Mouse (Mus musculus): ENCODE measurements around the gene Slc25a25. TPM values are rescaled to one million over a fixed set of nuclear protein-coding genes. Genes with fewer than 3 reads are reported as not detected.

Gene Slc25a25
- polyA plus RNA-seq, 1 experiment from 2014 or later = 21.7 TPM

DNA sequence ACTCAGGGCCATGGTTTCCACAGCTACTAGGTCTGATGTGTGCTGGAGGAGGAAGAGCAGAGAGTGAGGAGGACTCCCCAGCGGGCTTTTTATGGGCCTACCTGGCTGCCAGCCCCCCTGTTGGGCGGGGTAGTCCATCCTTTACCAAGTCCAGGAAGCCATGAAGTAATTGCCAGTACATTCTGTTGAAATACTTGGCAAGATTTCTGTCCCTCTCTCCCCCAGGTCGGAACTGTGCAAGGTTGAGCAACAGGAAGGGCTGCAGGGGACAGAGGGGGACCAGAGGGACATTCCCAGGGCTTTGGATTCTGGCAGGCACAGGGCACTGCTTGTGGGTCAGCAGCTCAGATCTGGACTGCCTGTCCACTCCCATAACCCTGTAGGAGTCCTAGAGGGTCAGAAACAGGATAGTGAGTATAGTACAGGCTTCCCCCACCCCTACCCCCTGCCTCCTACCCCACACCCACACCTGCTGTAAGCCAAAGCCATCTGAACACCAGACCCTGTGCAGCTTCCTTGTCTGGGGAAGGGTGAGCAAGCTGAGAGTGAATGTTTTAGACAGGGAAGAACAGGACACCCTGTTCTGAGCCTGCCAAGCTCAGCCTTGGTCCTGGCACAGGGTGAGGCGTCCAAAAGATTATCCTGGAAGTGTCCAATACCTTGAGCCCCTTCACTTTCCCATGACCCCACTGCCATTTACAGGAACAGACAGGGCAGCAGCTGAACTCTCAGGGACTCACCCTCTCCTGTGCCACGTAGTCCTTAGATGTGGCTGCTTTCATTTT lies 63.3 kb downstream of the Slc25a25 start, which contains the start of gene Lcn2:
Lcn2 (minus strand) TSS at position 547 of the 785 bp plus-strand sequence.
- Histone ChIP-seq H3K9ac (replicated peaks; ENCODE audit: low read length) (no peak within 1 kb of the TSS), H3K4me1 (ENCODE audit: control insufficient read depth, insufficient read depth, low read length) (no peaks in the 10 kb centered on the region; the same call in 1 of the 2 replicates), H3K27ac (replicated peaks; ENCODE audit: low read depth, low read length) (no peak within 1 kb of the TSS), H3K27me3 (ENCODE audit: control insufficient read depth, insufficient read depth, low read length) (no peaks in the 10 kb centered on the region), H3K36me3 (replicated peaks; ENCODE audit: control insufficient read depth, insufficient read depth, low read depth, low read length) (no peaks in the 10 kb centered on the region), H3K9me3 (replicated peaks; ENCODE audit: control insufficient read depth, low read length) (no peaks in the 10 kb centered on the region), H3K4me3 (ENCODE audit: low read depth, low read length) (no peak within 1 kb of the TSS), H3K4me2 (ENCODE audit: low read depth, low read length) (no peak within 1 kb of the TSS)
- DNase-seq (ENCODE audit: low spot score) (no peak), ATAC-seq (replicated peaks; ENCODE audit: insufficient number of reproducible peaks, low FRiP score, low TSS enrichment, low read depth) (no peak)
- 71% methylated on average over 5 of the region's 5 CpGs for WGBS

- H3K36me3 ChIP-seq (replicated peaks; ENCODE audit: control insufficient read depth, insufficient read depth, low read depth, low read length) = no peaks in the 10 kb centered on the region; the same call in none of the 2 replicates
- H3K4me2 ChIP-seq (ENCODE audit: low read depth, low read length) = no peak overlapping the region
- WGBS = 83% methylated on average over 2 of the region's 2 CpGs
- ATAC-seq (replicated peaks; ENCODE audit: insufficient number of reproducible peaks, low FRiP score, low TSS enrichment, low read depth) (no peak), DNase-seq (ENCODE audit: low spot score) (no peak)
- no peaks in the 10 kb centered on the region for H3K27me3 ChIP-seq (ENCODE audit: control insufficient read depth, insufficient read depth, low read length)
- no peaks in the 10 kb centered on the region for H3K9me3 ChIP-seq (replicated peaks; ENCODE audit: control insufficient read depth, low read length)
- no peak overlapping the region for H3K4me3 ChIP-seq (ENCODE audit: low read depth, low read length)
- H3K4me1 ChIP-seq (ENCODE audit: control insufficient read depth, insufficient read depth, low read length) = peaks cover 4% of the 10 kb centered on the region
- no peak overlapping the region for H3K9ac ChIP-seq (replicated peaks; ENCODE audit: low read length)
- H3K27ac ChIP-seq (replicated peaks; ENCODE audit: low read depth, low read length) = no peak overlapping the region
These were observed 68.6 kb downstream of the Slc25a25 start for GRCm38 (mm10) chr2:32382689-32383088.

DNA sequence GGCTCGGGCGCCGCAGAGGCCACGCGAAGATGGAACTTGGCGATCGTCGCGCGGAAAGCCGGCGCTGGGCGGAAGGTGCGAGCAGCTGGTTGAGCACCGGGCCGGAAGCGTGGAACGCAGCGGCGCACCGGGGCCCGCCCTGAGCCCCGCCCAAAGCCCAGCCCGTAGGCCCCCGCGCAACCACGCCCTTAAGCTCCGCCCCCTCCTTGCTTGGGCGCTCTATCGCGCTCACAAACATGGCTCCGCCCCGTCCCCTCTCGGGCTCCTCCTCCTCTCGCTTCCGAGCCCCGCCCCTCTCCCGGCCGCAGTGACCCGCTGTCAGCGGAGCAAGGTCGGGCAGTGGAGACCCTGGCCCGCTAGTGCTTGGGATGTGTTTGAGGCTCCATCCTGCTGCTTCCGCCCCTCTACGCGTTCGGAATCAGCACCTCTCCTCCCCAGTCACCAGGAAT lies 69.4 kb downstream of the Slc25a25 start, which contains the start of gene 1110008P14Rik:
1110008P14Rik (minus strand) TSS at position 164 of the 449 bp plus-strand sequence.
- Histone ChIP-seq H3K9me3 (replicated peaks; ENCODE audit: control insufficient read depth, low read length) (no peaks in the 10 kb centered on the region), H3K27me3 (ENCODE audit: control insufficient read depth, insufficient read depth, low read length) (no peaks in the 10 kb centered on the region), H3K4me2 (ENCODE audit: low read depth, low read length) (peak within 1 kb of the TSS; percentile 97), H3K4me3 (ENCODE audit: low read depth, low read length) (peak within 1 kb of the TSS; percentile 62), H3K27ac (replicated peaks; ENCODE audit: low read depth, low read length) (no peak within 1 kb of the TSS), H3K9ac (replicated peaks; ENCODE audit: low read length) (peak within 1 kb of the TSS; percentile 59), H3K4me1 (ENCODE audit: control insufficient read depth, insufficient read depth, low read length) (peaks cover 4% of the 10 kb centered on the region), H3K36me3 (replicated peaks; ENCODE audit: control insufficient read depth, insufficient read depth, low read depth, low read length) (peaks cover 4% of the 10 kb centered on the region)
- 0% methylated on average over 39 of the region's 47 CpGs for WGBS
- peak; percentile 72 for ATAC-seq (replicated peaks; ENCODE audit: insufficient number of reproducible peaks, low FRiP score, low TSS enrichment, low read depth)
- DNase-seq (ENCODE audit: low spot score) = peak; percentile 96

GRCm38 (mm10) chr2:32381141-32381774 lies 70.0 kb downstream of the Slc25a25 start:
- Histone ChIP-seq H3K4me3 (ENCODE audit: low read depth, low read length) (peak overlapping the region; percentile 62), H3K27me3 (ENCODE audit: control insufficient read depth, insufficient read depth, low read length) (no peaks in the 10 kb centered on the region), H3K27ac (replicated peaks; ENCODE audit: low read depth, low read length) (no peak overlapping the region), H3K9me3 (replicated peaks; ENCODE audit: control insufficient read depth, low read length) (no peaks in the 10 kb centered on the region), H3K9ac (replicated peaks; ENCODE audit: low read length) (peak overlapping the region; percentile 59), H3K4me2 (ENCODE audit: low read depth, low read length) (peak overlapping the region; percentile 97), H3K36me3 (replicated peaks; ENCODE audit: control insufficient read depth, insufficient read depth, low read depth, low read length) (peaks cover 7% of the 10 kb centered on the region), H3K4me1 (ENCODE audit: control insufficient read depth, insufficient read depth, low read length) (peaks cover 4% of the 10 kb centered on the region)
- DNase-seq (ENCODE audit: low spot score) = peak; percentile 28
- peak; percentile 32; the same call in 1 of the 2 replicates for ATAC-seq (replicated peaks; ENCODE audit: insufficient number of reproducible peaks, low FRiP score, low TSS enrichment, low read depth)
- 1% methylated on average over 27 of the region's 27 CpGs for WGBS

DNA sequence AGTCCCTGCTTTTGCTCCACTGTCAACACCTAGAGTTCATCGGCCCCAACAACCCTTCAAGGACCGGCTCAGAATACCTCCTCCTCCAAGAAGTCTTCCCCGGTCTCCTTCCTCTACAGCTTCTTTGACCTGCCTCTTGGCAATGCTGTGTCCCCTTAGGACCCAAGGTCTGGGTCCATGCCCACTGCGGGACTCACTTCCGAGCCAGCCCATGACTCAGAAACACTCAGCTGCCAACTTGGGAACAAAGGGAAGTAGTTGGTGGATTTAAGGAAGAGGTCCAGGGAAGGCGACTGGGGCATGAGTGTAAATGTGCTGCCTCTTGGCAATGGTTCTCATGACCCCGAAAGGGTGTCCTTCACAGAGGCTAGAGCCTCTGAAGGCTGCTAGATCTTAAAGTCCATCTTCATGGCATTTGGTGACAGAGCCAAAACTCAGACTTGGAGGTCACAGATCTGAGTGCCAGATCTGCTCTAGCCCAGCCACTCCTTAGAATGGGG lies 71.2 kb downstream of the Slc25a25 start:
- H3K4me2 ChIP-seq (ENCODE audit: low read depth, low read length) = no peak overlapping the region
- ATAC-seq (replicated peaks; ENCODE audit: insufficient number of reproducible peaks, low FRiP score, low TSS enrichment, low read depth) = no peak
- H3K9me3 ChIP-seq (replicated peaks; ENCODE audit: control insufficient read depth, low read length) = no peaks in the 10 kb centered on the region
- WGBS = 91% methylated on average over 7 of the region's 7 CpGs
- H3K4me1 ChIP-seq (ENCODE audit: control insufficient read depth, insufficient read depth, low read length) = peaks cover 4% of the 10 kb centered on the region
- peaks cover 10% of the 10 kb centered on the region for H3K36me3 ChIP-seq (replicated peaks; ENCODE audit: control insufficient read depth, insufficient read depth, low read depth, low read length)
- no peak for DNase-seq (ENCODE audit: low spot score)
- no peak overlapping the region for H3K4me3 ChIP-seq (ENCODE audit: low read depth, low read length)
- H3K9ac ChIP-seq (replicated peaks; ENCODE audit: low read length) = no peak overlapping the region
- no peaks in the 10 kb centered on the region for H3K27me3 ChIP-seq (ENCODE audit: control insufficient read depth, insufficient read depth, low read length)
- no peak overlapping the region for H3K27ac ChIP-seq (replicated peaks; ENCODE audit: low read depth, low read length)

- peaks cover 4% of the 10 kb centered on the region for H3K4me1 ChIP-seq (ENCODE audit: control insufficient read depth, insufficient read depth, low read length)
- DNase-seq (ENCODE audit: low spot score) = no peak
- H3K9ac ChIP-seq (replicated peaks; ENCODE audit: low read length) = no peak overlapping the region
- 90% methylated on average over 10 of the region's 10 CpGs for WGBS
- peaks cover 15% of the 10 kb centered on the region for H3K36me3 ChIP-seq (replicated peaks; ENCODE audit: control insufficient read depth, insufficient read depth, low read depth, low read length)
- no peak overlapping the region for H3K4me3 ChIP-seq (ENCODE audit: low read depth, low read length)
- ATAC-seq (replicated peaks; ENCODE audit: insufficient number of reproducible peaks, low FRiP score, low TSS enrichment, low read depth) = no peak
- H3K27me3 ChIP-seq (ENCODE audit: control insufficient read depth, insufficient read depth, low read length) = no peaks in the 10 kb centered on the region
- no peaks in the 10 kb centered on the region for H3K9me3 ChIP-seq (replicated peaks; ENCODE audit: control insufficient read depth, low read length)
- no peak overlapping the region for H3K27ac ChIP-seq (replicated peaks; ENCODE audit: low read depth, low read length)
- H3K4me2 ChIP-seq (ENCODE audit: low read depth, low read length) = no peak overlapping the region
These were observed 74.3 kb downstream of the Slc25a25 start for GRCm38 (mm10) chr2:32376963-32377362.

- Histone ChIP-seq H3K9me3 (replicated peaks; ENCODE audit: control insufficient read depth, low read length) (no peaks in the 10 kb centered on the region), H3K4me2 (ENCODE audit: low read depth, low read length) (no peak overlapping the region), H3K27me3 (ENCODE audit: control insufficient read depth, insufficient read depth, low read length) (no peaks in the 10 kb centered on the region), H3K4me1 (ENCODE audit: control insufficient read depth, insufficient read depth, low read length) (no peaks in the 10 kb centered on the region), H3K4me3 (ENCODE audit: low read depth, low read length) (no peak overlapping the region), H3K27ac (replicated peaks; ENCODE audit: low read depth, low read length) (no peak overlapping the region), H3K36me3 (replicated peaks; ENCODE audit: control insufficient read depth, insufficient read depth, low read depth, low read length) (peaks cover 21% of the 10 kb centered on the region), H3K9ac (replicated peaks; ENCODE audit: low read length) (no peak overlapping the region)
- DNase-seq (ENCODE audit: low spot score) (no peak), ATAC-seq (replicated peaks; ENCODE audit: insufficient number of reproducible peaks, low FRiP score, low TSS enrichment, low read depth) (no peak)
- WGBS = 89% methylated on average over 13 of the region's 13 CpGs
These were observed 75.8 kb downstream of the Slc25a25 start for GRCm38 (mm10) chr2:32375317-32375940.
